Mouse (Mus musculus): ENCODE results near the gene Sav1. TPM values are rescaled to one million over a fixed set of nuclear protein-coding genes. Genes with fewer than 3 reads are reported as not detected.

Gene Sav1
- 69.9 and 70.7 TPM in 2 replicates for polyA plus RNA-seq (2012; ENCODE audit: insufficient read depth, insufficient read length, missing spikeins)

- Histone ChIP-seq H3K4me1 (ENCODE audit: control insufficient read depth, insufficient read depth, low read length) (peaks cover 13% of the 10 kb centered on the region), H3K27ac (ENCODE audit: insufficient read depth, low read depth, low read length) (peak within 1 kb of the TSS; percentile 44), H3K4me3 (ENCODE audit: insufficient read depth, low read length) (peak within 1 kb of the TSS; percentile 69)
- TF ChIP-seq POLR2A (IDR thresholded peaks at IDR 0.05; ENCODE audit: borderline replicate concordance, low read depth, low read length) (peak; percentile 80), CTCF (IDR thresholded peaks at IDR 0.05; ENCODE audit: low read depth, low read length) (no peak)
Observed at GRCm38 (mm10) chr12:69986786-69987497, at the start of gene Sav1. TSS of gene Sav1 (minus strand) at chr12:69987002.

- Histone ChIP-seq H3K27ac (ENCODE audit: insufficient read depth, low read depth, low read length) (no peak overlapping the region), H3K4me3 (ENCODE audit: insufficient read depth, low read length) (no peak overlapping the region), H3K4me1 (ENCODE audit: control insufficient read depth, insufficient read depth, low read length) (peaks cover 2% of the 10 kb centered on the region; the same call in 1 of the 2 replicates)
- TF ChIP-seq CTCF (IDR thresholded peaks at IDR 0.05; ENCODE audit: low read depth, low read length), result no peak
- no peak for TF ChIP-seq POLR2A (IDR thresholded peaks at IDR 0.05; ENCODE audit: borderline replicate concordance, low read depth, low read length)
Observed at GRCm38 (mm10) chr12:70026233-70026632, 39.4 kb upstream of the Sav1 start.

GRCm38 (mm10) chr12:70025431-70025830 is 38.6 kb upstream of the Sav1 start:
- no peak overlapping the region for H3K4me3 ChIP-seq (ENCODE audit: insufficient read depth, low read length)
- H3K4me1 ChIP-seq (ENCODE audit: control insufficient read depth, insufficient read depth, low read length), result peaks cover 2% of the 10 kb centered on the region; the same call in 1 of the 2 replicates
- no peak overlapping the region for H3K27ac ChIP-seq (ENCODE audit: insufficient read depth, low read depth, low read length)
- TF ChIP-seq POLR2A (IDR thresholded peaks at IDR 0.05; ENCODE audit: borderline replicate concordance, low read depth, low read length), result no peak
- no peak for TF ChIP-seq CTCF (IDR thresholded peaks at IDR 0.05; ENCODE audit: low read depth, low read length)

GRCm38 (mm10) chr12:70023580-70023979 is 36.8 kb upstream of the Sav1 start:
- Histone ChIP-seq H3K4me1 (ENCODE audit: control insufficient read depth, insufficient read depth, low read length) (no peaks in the 10 kb centered on the region), H3K27ac (ENCODE audit: insufficient read depth, low read depth, low read length) (no peak overlapping the region), H3K4me3 (ENCODE audit: insufficient read depth, low read length) (no peak overlapping the region)
- TF ChIP-seq CTCF (IDR thresholded peaks at IDR 0.05; ENCODE audit: low read depth, low read length), result no peak
- no peak for TF ChIP-seq POLR2A (IDR thresholded peaks at IDR 0.05; ENCODE audit: borderline replicate concordance, low read depth, low read length)

- Histone ChIP-seq H3K27ac (ENCODE audit: insufficient read depth, low read depth, low read length) (no peak overlapping the region), H3K4me1 (ENCODE audit: control insufficient read depth, insufficient read depth, low read length) (peaks cover 5% of the 10 kb centered on the region; the same call in 1 of the 2 replicates), H3K4me3 (ENCODE audit: insufficient read depth, low read length) (no peak overlapping the region)
- TF ChIP-seq POLR2A (IDR thresholded peaks at IDR 0.05; ENCODE audit: borderline replicate concordance, low read depth, low read length), result no peak
- no peak for TF ChIP-seq CTCF (IDR thresholded peaks at IDR 0.05; ENCODE audit: low read depth, low read length)
Observed at GRCm38 (mm10) chr12:70018153-70018552, 31.4 kb upstream of the Sav1 start.

- TF ChIP-seq CTCF (IDR thresholded peaks at IDR 0.05; ENCODE audit: low read depth, low read length), result no peak
- no peak for TF ChIP-seq POLR2A (IDR thresholded peaks at IDR 0.05; ENCODE audit: borderline replicate concordance, low read depth, low read length)
- Histone ChIP-seq H3K27ac (ENCODE audit: insufficient read depth, low read depth, low read length) (no peak overlapping the region), H3K4me1 (ENCODE audit: control insufficient read depth, insufficient read depth, low read length) (peaks cover 5% of the 10 kb centered on the region; the same call in 1 of the 2 replicates), H3K4me3 (ENCODE audit: insufficient read depth, low read length) (no peak overlapping the region)
Observed at GRCm38 (mm10) chr12:70015936-70016335, 29.1 kb upstream of the Sav1 start.

- TF ChIP-seq CTCF (IDR thresholded peaks at IDR 0.05; ENCODE audit: low read depth, low read length) (no peak), POLR2A (IDR thresholded peaks at IDR 0.05; ENCODE audit: borderline replicate concordance, low read depth, low read length) (no peak)
- no peak overlapping the region for H3K4me3 ChIP-seq (ENCODE audit: insufficient read depth, low read length)
- peaks cover 15% of the 10 kb centered on the region for H3K4me1 ChIP-seq (ENCODE audit: control insufficient read depth, insufficient read depth, low read length)
- H3K27ac ChIP-seq (ENCODE audit: insufficient read depth, low read depth, low read length), result no peak overlapping the region
Observed at GRCm38 (mm10) chr12:70011681-70012080, 24.9 kb upstream of the Sav1 start.

GRCm38 (mm10) chr12:70010356-70010755 is 23.6 kb upstream of the Sav1 start:
- H3K4me3 ChIP-seq (ENCODE audit: insufficient read depth, low read length), result no peak overlapping the region
- TF ChIP-seq CTCF (IDR thresholded peaks at IDR 0.05; ENCODE audit: low read depth, low read length) (no peak), POLR2A (IDR thresholded peaks at IDR 0.05; ENCODE audit: borderline replicate concordance, low read depth, low read length) (no peak)
- peaks cover 15% of the 10 kb centered on the region for H3K4me1 ChIP-seq (ENCODE audit: control insufficient read depth, insufficient read depth, low read length)
- peak overlapping the region; percentile 21; the same call in 1 of the 2 replicates for H3K27ac ChIP-seq (ENCODE audit: insufficient read depth, low read depth, low read length)

GRCm38 (mm10) chr12:70005103-70005502 is 18.3 kb upstream of the Sav1 start:
- TF ChIP-seq CTCF (IDR thresholded peaks at IDR 0.05; ENCODE audit: low read depth, low read length) (no peak), POLR2A (IDR thresholded peaks at IDR 0.05; ENCODE audit: borderline replicate concordance, low read depth, low read length) (no peak)
- Histone ChIP-seq H3K4me1 (ENCODE audit: control insufficient read depth, insufficient read depth, low read length) (peaks cover 5% of the 10 kb centered on the region), H3K4me3 (ENCODE audit: insufficient read depth, low read length) (no peak overlapping the region), H3K27ac (ENCODE audit: insufficient read depth, low read depth, low read length) (no peak overlapping the region)

GRCm38 (mm10) chr12:69998186-69998983 is 11.6 kb upstream of the Sav1 start:
- Histone ChIP-seq H3K4me3 (ENCODE audit: insufficient read depth, low read length) (no peak overlapping the region), H3K4me1 (ENCODE audit: control insufficient read depth, insufficient read depth, low read length) (no peaks in the 10 kb centered on the region), H3K27ac (ENCODE audit: insufficient read depth, low read depth, low read length) (no peak overlapping the region)
- no peak for TF ChIP-seq POLR2A (IDR thresholded peaks at IDR 0.05; ENCODE audit: borderline replicate concordance, low read depth, low read length)
- no peak for TF ChIP-seq CTCF (IDR thresholded peaks at IDR 0.05; ENCODE audit: low read depth, low read length)

Data from bone marrow macrophage, adult 2 months (primary cell).